Mouse (Mus musculus) embryonic facial prominence, embryonic 15.5 days (tissue): ENCODE data around the gene Gtf2a1. TPM values are rescaled to one million over a fixed set of nuclear protein-coding genes. Genes with fewer than 3 reads are reported as not detected.
A peak's percentile ranks its signal among the peaks of the same experiment; 100 is the strongest.
"Not testable (repeated sequence)": the region's sequence is repeated elsewhere in the genome, so short reads cannot be mapped to it uniquely, and the experiment has no call there.

Source experiments
- ATAC-seq: fragments of 200-750 bp; cut with Nextera tagmentation; 2 replicates; pipeline ENCODE4 v1.8.0; 2017; ENCODE audit warnings: low read depth, moderate TSS enrichment; ENCODE audit not compliant: insufficient number of reproducible peaks, low FRiP score, low TSS enrichment
- H3K27ac ChIP-seq: fragments of 300-500 bp; sonication (generic); replicated peaks from 2 replicates; pipeline ENCODE4 v1.5.1; 2015; ENCODE audit warnings: mild to moderate bottlenecking, inconsistent platforms
- H3K27me3 ChIP-seq: fragments of 300-500 bp; sonication (generic); 2 replicates; pipeline ENCODE4 v1.6.1; 2015; ENCODE audit warnings: inconsistent platforms
- H3K36me3 ChIP-seq: fragments of 300-500 bp; sonication (generic); 2 replicates; pipeline ENCODE4 v1.6.1; 2015; ENCODE audit warnings: mild to moderate bottlenecking, inconsistent platforms
- H3K4me1 ChIP-seq: fragments of 300-500 bp; sonication (generic); 2 replicates; pipeline ENCODE4 v1.6.1; 2015; ENCODE audit warnings: inconsistent platforms
- H3K4me2 ChIP-seq: fragments of 300-500 bp; sonication (generic); replicated peaks from 2 replicates; pipeline ENCODE4 v1.6.1; 2015; ENCODE audit warnings: mild to moderate bottlenecking, inconsistent platforms
- H3K4me3 ChIP-seq: fragments of 300-500 bp; sonication (generic); replicated peaks from 2 replicates; pipeline ENCODE4 v1.5.1; 2015; ENCODE audit warnings: mild to moderate bottlenecking, inconsistent platforms
- H3K9ac ChIP-seq: fragments of 300-500 bp; sonication (generic); 2 replicates; pipeline ENCODE4 v1.6.1; 2015; ENCODE audit warnings: inconsistent platforms
- H3K9me3 ChIP-seq: fragments of 300-500 bp; sonication (generic); replicated peaks from 2 replicates; pipeline ENCODE4 v1.6.1; 2016; ENCODE audit warnings: inconsistent platforms
- WGBS: fragments of 180-500 bp; shearing (Covaris S2); methylation state at CpG from one replicate; pipeline ENCODE4 v1.1.7; 2015; 5-methylcytosine and 5-hydroxymethylcytosine counted together
- polyA plus RNA-seq: library from polyadenylated mRNA; unstranded; fragments of >200 nt; fragmentation: Nextera tagmentation; extraction: Ambion mirVana; gene quantifications from 2 replicates; pipeline ENCODE4 v1.2.1, GENCODE M21; 2015

Gene Gtf2a1
- polyA plus RNA-seq, 1 experiment from 2014 or later: 36.5 TPM

DNA sequence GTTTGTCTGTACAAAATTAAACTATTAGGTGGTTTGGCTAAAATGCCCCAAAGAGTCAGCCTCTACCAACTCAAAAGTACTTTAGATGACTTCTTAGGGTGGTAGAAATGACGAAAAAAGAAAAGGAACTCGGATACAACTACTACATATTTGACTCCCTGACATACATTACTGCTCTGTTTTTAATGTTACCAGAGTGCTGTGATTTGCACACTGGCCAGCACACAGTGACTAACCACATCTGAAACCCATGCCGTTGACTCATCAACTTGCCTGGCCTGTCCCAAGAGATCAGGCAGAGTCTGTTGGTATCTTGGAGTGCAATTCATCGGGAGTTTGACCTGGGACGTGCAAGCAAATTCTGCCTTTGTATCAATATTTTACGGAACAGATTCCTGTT is 429 bp upstream of the Gtf2a1 start:
- H3K4me2 ChIP-seq: peak overlapping the region; percentile 59
- no peaks in the 10 kb centered on the region for H3K27me3 ChIP-seq
- peaks cover 17% of the 10 kb centered on the region for H3K4me1 ChIP-seq
- H3K27ac ChIP-seq: peak overlapping the region; percentile 100
- H3K9ac ChIP-seq: peak overlapping the region; percentile 70
- 24% methylated on average over 6 of the region's 6 CpGs for WGBS
- H3K9me3 ChIP-seq: no peaks in the 10 kb centered on the region
- ATAC-seq: no peak
- H3K36me3 ChIP-seq: peaks cover 2% of the 10 kb centered on the region; the same call in 1 of the 2 replicates
- peak overlapping the region; percentile 81 for H3K4me3 ChIP-seq

DNA sequence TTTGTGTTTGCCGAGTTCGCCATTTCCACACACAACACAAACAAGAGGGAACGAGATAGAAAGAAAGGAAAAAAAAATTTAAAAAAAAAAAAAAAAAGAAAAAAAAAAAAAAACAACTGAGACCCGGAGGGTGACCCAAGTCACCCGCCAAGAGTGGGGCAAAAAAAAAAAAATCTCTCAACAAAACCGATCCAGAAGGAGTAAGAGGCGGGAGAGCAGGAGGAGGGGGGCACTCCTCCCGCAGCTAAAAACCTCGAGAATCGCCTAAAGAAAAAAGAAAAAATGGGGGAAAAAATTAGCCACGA is 793 bp downstream of the Gtf2a1 start:
- WGBS: 0% methylated on average over 11 of the region's 11 CpGs
- ATAC-seq: no peak
- H3K4me1 ChIP-seq: peaks cover 17% of the 10 kb centered on the region
- H3K27ac ChIP-seq: peak overlapping the region; percentile 100
- H3K4me2 ChIP-seq: peak overlapping the region; percentile 52; the same call in 1 of the 2 replicates
- H3K27me3 ChIP-seq: no peaks in the 10 kb centered on the region
- peak overlapping the region; percentile 81 for H3K4me3 ChIP-seq
- H3K9me3 ChIP-seq: no peaks in the 10 kb centered on the region
- H3K36me3 ChIP-seq: peaks cover 7% of the 10 kb centered on the region; the same call in 1 of the 2 replicates
- H3K9ac ChIP-seq: peak overlapping the region; percentile 95

DNA sequence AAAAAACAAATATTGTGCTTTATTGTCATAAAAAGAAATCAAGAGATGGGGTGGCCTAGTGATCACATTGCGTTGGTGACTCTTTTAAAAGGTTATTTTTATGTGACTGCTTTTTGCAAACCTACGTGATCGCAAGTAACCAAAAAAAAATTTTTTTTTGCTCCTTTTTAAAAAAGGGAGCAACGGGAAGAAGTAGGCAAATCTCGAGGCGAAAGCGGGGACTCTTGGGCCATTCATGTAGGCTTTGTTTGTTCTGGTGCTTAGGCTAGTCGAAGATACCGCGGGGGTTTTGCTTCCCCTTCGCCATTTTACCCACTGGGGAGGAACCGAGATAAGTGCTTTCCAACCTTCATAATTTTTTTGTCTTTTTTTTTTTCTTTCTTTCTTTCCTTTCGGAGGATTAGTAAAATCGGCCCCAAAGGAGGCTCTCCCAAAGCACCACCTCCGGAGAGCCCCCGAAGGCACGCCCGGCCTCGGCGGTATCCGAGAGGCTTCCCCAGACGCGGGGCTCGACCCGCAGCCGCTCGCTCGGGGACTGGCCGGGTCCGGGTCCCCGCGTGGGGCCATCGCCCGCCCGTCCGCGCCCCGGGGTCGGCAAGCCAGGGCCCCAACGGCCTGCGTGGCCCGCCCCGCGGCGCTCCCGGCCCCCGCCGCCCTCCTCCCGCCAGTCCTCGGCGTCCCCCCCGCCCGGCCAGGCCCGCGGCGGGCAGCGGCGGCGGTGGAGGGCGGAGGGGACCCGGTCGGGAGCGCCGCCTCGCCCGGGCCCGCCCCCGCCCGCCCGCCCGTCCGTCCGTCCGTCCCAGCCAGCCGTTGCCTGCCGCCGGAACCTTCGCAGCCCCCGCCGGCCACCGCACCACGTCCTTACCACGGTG is 1.4 kb downstream of the Gtf2a1 start:
- peak overlapping the region; percentile 81 for H3K4me3 ChIP-seq
- no peaks in the 10 kb centered on the region for H3K27me3 ChIP-seq
- no peaks in the 10 kb centered on the region for H3K9me3 ChIP-seq
- peak overlapping the region; percentile 52 for H3K4me2 ChIP-seq
- H3K4me1 ChIP-seq: peaks cover 17% of the 10 kb centered on the region
- H3K36me3 ChIP-seq: peaks cover 7% of the 10 kb centered on the region; the same call in 1 of the 2 replicates
- H3K9ac ChIP-seq: peak overlapping the region; percentile 95
- ATAC-seq: no peak
- under 1% methylated on average over 77 of the region's 83 CpGs for WGBS
- peak overlapping the region; percentile 100 for H3K27ac ChIP-seq

GRCm38 (mm10) chr12:91588176-91588669 is 2.1 kb downstream of the Gtf2a1 start:
- peak overlapping the region; percentile 100 for H3K27ac ChIP-seq
- H3K9ac ChIP-seq: peak overlapping the region; percentile 95
- peak overlapping the region; percentile 81 for H3K4me3 ChIP-seq
- ATAC-seq: peak; percentile 90
- H3K9me3 ChIP-seq: no peaks in the 10 kb centered on the region
- WGBS: under 1% methylated on average over 32 of the region's 32 CpGs
- peaks cover 7% of the 10 kb centered on the region; the same call in 1 of the 2 replicates for H3K36me3 ChIP-seq
- H3K4me2 ChIP-seq: peak overlapping the region; percentile 52
- peaks cover 17% of the 10 kb centered on the region for H3K4me1 ChIP-seq
- H3K27me3 ChIP-seq: no peaks in the 10 kb centered on the region

- H3K4me1 ChIP-seq: peaks cover 19% of the 10 kb centered on the region
- ATAC-seq: no peak
- peak overlapping the region; percentile 100 for H3K27ac ChIP-seq
- H3K27me3 ChIP-seq: no peaks in the 10 kb centered on the region
- H3K9me3 ChIP-seq: no peaks in the 10 kb centered on the region
- peaks cover 7% of the 10 kb centered on the region; the same call in 1 of the 2 replicates for H3K36me3 ChIP-seq
- H3K4me3 ChIP-seq: peak overlapping the region; percentile 81
- H3K9ac ChIP-seq: peak overlapping the region; percentile 95
- WGBS: 16% methylated on average over 5 of the region's 5 CpGs
- H3K4me2 ChIP-seq: peak overlapping the region; percentile 52
These were observed 2.7 kb downstream of the Gtf2a1 start for GRCm38 (mm10) chr12:91587491-91588033.

GRCm38 (mm10) chr12:91587077-91587476 is 3.2 kb downstream of the Gtf2a1 start:
- Histone ChIP-seq H3K4me3 (peak overlapping the region; percentile 81), H3K27me3 (no peaks in the 10 kb centered on the region), H3K4me2 (peak overlapping the region; percentile 52), H3K4me1 (peaks cover 20% of the 10 kb centered on the region), H3K9ac (0 out of 2 replicates have a peak overlapping the region, but pooled peaks have one; percentile 95), H3K27ac (no peak overlapping the region), H3K36me3 (peaks cover 7% of the 10 kb centered on the region; the same call in 1 of the 2 replicates), H3K9me3 (no peaks in the 10 kb centered on the region)
- ATAC-seq: no peak
- 46% methylated on average over 3 of the region's 3 CpGs for WGBS

DNA sequence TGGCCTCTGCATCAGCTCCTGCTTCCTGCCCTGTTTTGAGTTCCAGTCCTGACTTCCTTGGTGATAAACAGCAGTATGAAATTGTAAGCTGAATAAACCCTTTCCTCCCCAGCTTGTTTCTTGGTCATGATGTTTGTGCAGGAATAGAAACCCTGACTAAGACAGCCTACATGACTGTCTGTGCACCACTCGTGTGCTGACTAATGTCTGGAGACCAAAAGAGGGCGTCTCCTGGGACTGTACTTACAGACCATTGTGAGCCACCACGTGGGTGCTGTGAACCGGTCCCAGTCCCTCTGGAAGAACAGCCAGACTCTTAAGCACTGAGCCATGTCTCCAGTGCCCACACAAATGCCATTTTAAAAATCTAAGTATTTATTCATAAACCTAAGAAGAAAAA is 4.5 kb downstream of the Gtf2a1 start:
- H3K27me3 ChIP-seq, H3K9me3 ChIP-seq, H3K4me2 ChIP-seq, H3K9ac ChIP-seq, H3K4me3 ChIP-seq, H3K36me3 ChIP-seq, H3K27ac ChIP-seq, ATAC-seq: not testable (repeated sequence)
- peaks cover 14% of the 10 kb centered on the region for H3K4me1 ChIP-seq
- WGBS: 93% methylated on average over 4 of the region's 4 CpGs

DNA sequence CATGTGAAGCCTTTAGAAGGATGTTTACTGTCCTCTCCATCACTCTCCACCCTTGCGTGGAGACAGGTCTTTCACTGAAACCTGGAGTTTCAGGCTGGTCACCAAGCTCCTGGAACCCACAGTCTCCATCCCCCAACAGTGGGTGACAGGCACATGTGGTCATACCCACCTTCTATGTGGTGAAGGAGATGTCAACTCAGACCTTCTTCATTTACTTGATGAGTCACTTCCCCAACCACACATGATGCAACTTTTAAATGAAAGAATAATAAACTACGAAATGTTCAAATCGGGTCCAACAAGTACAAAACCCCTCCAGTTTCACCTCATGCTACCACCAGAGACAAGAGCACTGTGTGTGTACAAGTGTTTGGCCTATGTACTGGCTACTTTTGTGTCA is 5.1 kb downstream of the Gtf2a1 start:
- H3K9ac ChIP-seq: no peak overlapping the region
- H3K9me3 ChIP-seq: no peaks in the 10 kb centered on the region
- no peak overlapping the region for H3K4me2 ChIP-seq
- ATAC-seq: no peak
- peaks cover 12% of the 10 kb centered on the region for H3K4me1 ChIP-seq
- H3K4me3 ChIP-seq: no peak overlapping the region
- H3K27ac ChIP-seq: no peak overlapping the region
- WGBS: 85% methylated on average over 3 of the region's 3 CpGs
- peaks cover 7% of the 10 kb centered on the region; the same call in 1 of the 2 replicates for H3K36me3 ChIP-seq
- no peaks in the 10 kb centered on the region for H3K27me3 ChIP-seq

GRCm38 (mm10) chr12:91583409-91583808 is 6.9 kb downstream of the Gtf2a1 start:
- H3K4me2 ChIP-seq: no peak overlapping the region
- ATAC-seq: no peak
- no peaks in the 10 kb centered on the region for H3K27me3 ChIP-seq
- peaks cover 12% of the 10 kb centered on the region for H3K4me1 ChIP-seq
- H3K27ac ChIP-seq: no peak overlapping the region
- no peaks in the 10 kb centered on the region for H3K9me3 ChIP-seq
- no peak overlapping the region for H3K4me3 ChIP-seq
- 88% methylated on average over 6 of the region's 6 CpGs for WGBS
- H3K36me3 ChIP-seq: peaks cover 7% of the 10 kb centered on the region; the same call in 1 of the 2 replicates
- H3K9ac ChIP-seq: no peak overlapping the region

DNA sequence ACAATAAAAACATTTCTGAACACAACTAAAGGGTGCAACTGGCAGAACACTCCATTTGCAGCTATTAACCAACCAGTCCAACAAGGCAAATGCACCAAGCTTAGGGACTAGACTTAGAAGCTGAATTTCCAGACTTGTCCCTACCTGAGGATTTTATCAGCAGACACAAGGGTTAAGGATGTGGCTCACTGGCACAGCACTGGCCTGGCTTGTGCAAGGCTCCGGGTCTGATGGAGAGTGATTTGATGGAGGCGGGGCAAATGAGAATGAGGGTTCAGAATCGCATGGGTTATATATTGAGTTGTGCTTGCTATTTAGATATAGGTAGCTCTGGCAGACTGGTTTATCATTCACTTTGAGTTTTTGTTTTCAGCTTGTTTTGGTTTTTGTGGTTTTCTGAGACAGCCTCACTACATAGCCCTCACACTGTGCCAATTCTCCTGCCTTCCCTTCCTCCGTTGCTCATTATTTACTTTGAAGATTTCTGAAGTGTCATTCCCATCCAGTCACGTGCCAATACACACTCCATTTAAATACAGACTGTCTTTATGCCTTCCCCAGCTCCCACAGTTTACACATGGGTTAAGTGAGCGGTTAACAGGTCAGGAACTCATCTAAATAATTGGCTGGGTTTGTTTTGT is 7.8 kb downstream of the Gtf2a1 start:
- Histone ChIP-seq H3K27me3 (no peaks in the 10 kb centered on the region), H3K9me3 (no peaks in the 10 kb centered on the region), H3K4me2 (no peak overlapping the region), H3K4me1 (peaks cover 10% of the 10 kb centered on the region), H3K9ac (no peak overlapping the region), H3K27ac (no peak overlapping the region), H3K4me3 (no peak overlapping the region), H3K36me3 (peaks cover 13% of the 10 kb centered on the region; the same call in 1 of the 2 replicates)
- no peak for ATAC-seq
- WGBS: 66% methylated on average over 6 of the region's 6 CpGs
